Mouse (Mus musculus) midbrain, embryonic 12.5 days (tissue): ENCODE measurements around the gene Emc1. TPM values are rescaled to one million over a fixed set of nuclear protein-coding genes. Genes with fewer than 3 reads are reported as not detected.
A peak's percentile ranks its signal among the peaks of the same experiment; 100 is the strongest.

Experiments
- ATAC-seq: fragments of 200-750 bp; cut with Nextera tagmentation; 2 replicates; pipeline ENCODE4 v1.8.0; 2017; ENCODE audit warnings: low read depth, moderate TSS enrichment, moderate library complexity; ENCODE audit not compliant: low FRiP score
- H3K27ac ChIP-seq: fragments of 300-500 bp; sonication (generic); replicated peaks from 2 replicates; pipeline ENCODE4 v1.5.1; 2016; ENCODE audit warnings: mild to moderate bottlenecking
- H3K27me3 ChIP-seq: fragments of 300-500 bp; sonication (generic); 2 replicates; pipeline ENCODE4 v1.6.1; 2016; ENCODE audit warnings: mild to moderate bottlenecking
- H3K36me3 ChIP-seq: fragments of 300-500 bp; sonication (generic); 2 replicates; pipeline ENCODE4 v1.6.1; 2016
- H3K4me1 ChIP-seq: fragments of 300-500 bp; sonication (generic); 2 replicates; pipeline ENCODE4 v1.6.1; 2016
- H3K4me2 ChIP-seq: fragments of 300-500 bp; sonication (generic); replicated peaks from 2 replicates; pipeline ENCODE4 v1.6.1; 2016; ENCODE audit warnings: mild to moderate bottlenecking, moderate library complexity
- H3K4me3 ChIP-seq: fragments of 300-500 bp; sonication (generic); 2 replicates; pipeline ENCODE4 v1.5.1; 2016; ENCODE audit warnings: mild to moderate bottlenecking
- H3K9ac ChIP-seq: fragments of 300-500 bp; sonication (generic); replicated peaks from 2 replicates; pipeline ENCODE4 v1.6.1; 2016; ENCODE audit warnings: mild to moderate bottlenecking, moderate library complexity
- H3K9me3 ChIP-seq: fragments of 300-500 bp; sonication (generic); 2 replicates; pipeline ENCODE4 v1.6.1; 2016; ENCODE audit warnings: mild to moderate bottlenecking
- WGBS: fragments of 180-500 bp; shearing (Covaris S2); methylation state at CpG from one replicate; pipeline ENCODE4 v1.1.7; 2016; 5-methylcytosine and 5-hydroxymethylcytosine counted together
- polyA plus RNA-seq: library from polyadenylated mRNA; unstranded; fragments of >200 nt; fragmentation: Nextera tagmentation; extraction: Ambion mirVana; gene quantifications from 2 replicates; pipeline ENCODE4 v1.2.1, GENCODE M21; 2016

The Emc1 gene
- polyA plus RNA-seq, 1 experiment from 2014 or later, result 39.0 TPM

DNA sequence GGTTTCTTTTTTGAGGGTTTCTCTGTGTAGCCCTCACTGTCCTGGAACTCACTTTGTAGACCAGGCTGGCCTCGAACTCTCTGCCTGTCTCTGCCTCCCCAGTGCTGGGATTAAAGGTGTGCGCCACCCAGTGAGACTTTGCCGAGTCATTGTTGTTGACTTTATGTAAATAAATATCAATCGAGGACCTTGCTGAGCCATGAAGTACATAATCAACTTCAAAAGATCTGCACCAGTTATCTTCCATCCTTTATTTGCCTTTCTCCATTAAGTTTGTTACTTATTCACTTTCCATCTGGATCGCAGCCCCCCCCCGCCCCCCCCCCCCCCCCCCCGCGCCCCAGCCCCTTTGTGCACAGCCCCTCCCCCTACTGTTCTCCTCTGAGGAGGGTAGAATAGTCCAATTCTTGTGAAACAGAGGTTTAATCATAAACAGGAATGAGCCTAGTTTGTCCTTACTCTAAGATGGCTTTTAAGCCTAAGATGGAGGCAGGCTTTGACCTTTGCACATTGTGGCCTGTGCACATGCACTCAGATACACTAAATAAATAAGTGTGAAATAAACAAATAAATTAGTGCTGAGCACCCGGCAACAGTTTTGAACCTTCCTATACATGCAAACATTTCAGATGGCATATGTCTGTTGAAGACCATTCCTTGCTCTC, 17.6 kb upstream of the Emc1 start:
- Histone ChIP-seq H3K36me3 (no peaks in the 10 kb centered on the region), H3K27me3 (peaks cover 37% of the 10 kb centered on the region), H3K9me3 (no peaks in the 10 kb centered on the region), H3K9ac (no peak overlapping the region), H3K4me2 (no peak overlapping the region), H3K27ac (no peak overlapping the region), H3K4me3 (no peak overlapping the region), H3K4me1 (0 out of 2 replicates have a peak, but pooled peaks cover 3% of the 10 kb centered on the region)
- WGBS, result 84% methylated on average over 6 of the region's 9 CpGs
- no peak for ATAC-seq

DNA sequence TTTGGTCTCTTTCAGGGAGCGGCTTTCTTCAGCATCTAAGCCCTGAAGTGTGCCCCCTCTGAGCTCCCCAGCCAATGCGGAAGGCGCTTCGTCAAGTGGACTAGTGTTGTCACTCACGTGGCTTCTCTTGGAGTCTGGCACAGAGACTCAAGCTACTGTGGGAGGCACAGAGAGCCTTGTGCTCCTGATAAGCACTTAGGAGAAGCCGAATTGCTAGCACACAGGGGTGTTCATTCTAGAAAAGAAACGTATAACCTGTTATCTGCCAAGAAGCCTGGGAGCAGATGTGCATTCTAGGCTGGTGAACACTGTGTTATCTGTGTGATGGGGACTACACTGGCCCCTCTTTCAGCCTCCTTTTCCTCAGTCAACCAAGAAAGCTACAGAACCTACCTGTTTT, 16.9 kb upstream of the Emc1 start:
- 0 out of 2 replicates have a peak, but pooled peaks cover 3% of the 10 kb centered on the region for H3K4me1 ChIP-seq
- ATAC-seq, result no peak
- no peaks in the 10 kb centered on the region for H3K9me3 ChIP-seq
- no peak overlapping the region for H3K27ac ChIP-seq
- peaks cover 37% of the 10 kb centered on the region for H3K27me3 ChIP-seq
- no peak overlapping the region for H3K9ac ChIP-seq
- WGBS, result 76% methylated on average over 7 of the region's 7 CpGs
- H3K4me2 ChIP-seq, result no peak overlapping the region
- H3K4me3 ChIP-seq, result no peak overlapping the region
- no peaks in the 10 kb centered on the region for H3K36me3 ChIP-seq

DNA sequence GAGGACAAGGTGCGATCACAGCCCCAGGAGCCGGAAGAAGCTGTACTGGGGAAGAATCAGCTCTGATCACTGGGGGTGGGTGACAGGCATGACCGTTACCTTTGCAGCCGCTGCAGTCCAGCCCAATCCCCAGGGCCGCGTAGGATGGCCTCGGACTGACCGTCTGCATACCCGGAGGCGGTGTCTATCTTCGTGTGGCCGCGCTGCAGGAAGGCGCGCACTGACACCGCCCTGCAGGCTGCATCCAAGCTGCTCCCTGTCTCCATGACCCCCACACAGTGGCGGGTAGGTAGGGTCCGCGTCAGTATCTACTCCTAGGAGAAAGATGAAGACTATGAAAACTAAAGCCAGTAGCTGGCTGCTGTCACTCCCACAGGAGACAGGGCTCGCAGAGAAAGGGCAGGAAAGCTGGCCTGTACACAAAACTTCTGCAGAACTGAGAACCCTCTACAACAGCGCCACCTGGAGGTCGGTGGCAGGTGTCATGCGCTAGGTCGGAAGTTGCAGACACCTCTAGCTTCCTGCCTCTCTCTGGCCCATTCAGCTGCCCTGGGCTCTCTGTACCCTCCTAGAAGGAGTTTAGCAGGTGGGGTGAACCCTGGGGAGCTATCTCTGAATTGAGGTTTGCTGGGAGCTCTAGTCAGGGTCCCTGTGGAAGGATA, 15.4 kb upstream of the Emc1 start:
- Histone ChIP-seq H3K36me3 (no peaks in the 10 kb centered on the region), H3K4me3 (no peak overlapping the region), H3K4me1 (0 out of 2 replicates have a peak, but pooled peaks cover 3% of the 10 kb centered on the region), H3K27ac (no peak overlapping the region), H3K27me3 (peaks cover 30% of the 10 kb centered on the region), H3K4me2 (peak overlapping the region; percentile 28), H3K9me3 (no peaks in the 10 kb centered on the region), H3K9ac (no peak overlapping the region)
- ATAC-seq, result no peak
- 38% methylated on average over 24 of the region's 24 CpGs for WGBS

DNA sequence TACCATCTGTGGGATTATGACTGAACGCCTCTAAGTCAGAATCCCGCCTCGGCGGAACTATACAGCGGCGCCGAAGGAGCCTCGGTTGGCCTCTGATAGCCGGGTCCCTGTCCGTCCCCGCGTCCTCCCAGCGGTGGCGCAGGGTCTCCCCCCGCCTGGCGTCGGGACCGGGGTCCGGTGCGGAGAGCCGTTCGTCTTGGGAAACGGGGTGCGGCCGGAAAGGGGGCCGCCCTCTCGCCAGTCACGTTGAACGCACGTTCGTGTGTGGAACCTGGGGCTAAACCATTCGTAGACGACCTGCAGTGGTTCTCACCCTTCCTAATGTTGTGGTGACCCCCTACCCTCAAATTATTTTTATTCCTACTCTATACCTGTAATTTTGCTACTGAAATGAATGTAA, 14.2 kb upstream of the Emc1 start:
- Histone ChIP-seq H3K36me3 (no peaks in the 10 kb centered on the region), H3K9me3 (no peaks in the 10 kb centered on the region), H3K27me3 (peaks cover 21% of the 10 kb centered on the region), H3K4me3 (no peak overlapping the region), H3K4me2 (no peak overlapping the region), H3K4me1 (0 out of 2 replicates have a peak, but pooled peaks cover 3% of the 10 kb centered on the region), H3K27ac (no peak overlapping the region), H3K9ac (no peak overlapping the region)
- ATAC-seq, result no peak
- 63% methylated on average over 33 of the region's 33 CpGs for WGBS

DNA sequence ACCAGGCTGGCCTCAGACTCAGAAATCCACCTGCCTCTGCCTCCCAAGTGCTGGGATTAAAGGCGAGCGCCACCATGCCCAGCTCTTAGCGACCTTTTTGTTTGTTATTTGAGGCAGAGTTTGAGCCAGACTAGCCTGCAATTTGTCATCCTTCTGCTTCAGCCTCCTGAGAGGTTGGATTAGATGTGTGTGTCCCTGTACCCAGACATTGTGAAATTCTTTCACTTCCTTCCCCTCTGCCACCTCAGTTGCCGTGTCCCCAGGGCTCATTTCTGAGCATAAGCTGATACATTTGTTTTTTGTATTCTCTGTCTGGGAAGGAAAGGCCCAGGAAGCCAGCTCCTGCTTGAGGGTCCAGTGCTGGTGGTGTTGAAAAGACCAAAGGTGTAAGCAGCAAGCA, 11.6 kb upstream of the Emc1 start:
- Histone ChIP-seq H3K4me1 (0 out of 2 replicates have a peak, but pooled peaks cover 3% of the 10 kb centered on the region), H3K9me3 (no peaks in the 10 kb centered on the region), H3K4me2 (no peak overlapping the region), H3K27ac (no peak overlapping the region), H3K36me3 (peaks cover 16% of the 10 kb centered on the region), H3K27me3 (peaks cover 17% of the 10 kb centered on the region), H3K4me3 (no peak overlapping the region), H3K9ac (no peak overlapping the region)
- no peak for ATAC-seq
- 87% methylated on average over 4 of the region's 4 CpGs for WGBS

DNA sequence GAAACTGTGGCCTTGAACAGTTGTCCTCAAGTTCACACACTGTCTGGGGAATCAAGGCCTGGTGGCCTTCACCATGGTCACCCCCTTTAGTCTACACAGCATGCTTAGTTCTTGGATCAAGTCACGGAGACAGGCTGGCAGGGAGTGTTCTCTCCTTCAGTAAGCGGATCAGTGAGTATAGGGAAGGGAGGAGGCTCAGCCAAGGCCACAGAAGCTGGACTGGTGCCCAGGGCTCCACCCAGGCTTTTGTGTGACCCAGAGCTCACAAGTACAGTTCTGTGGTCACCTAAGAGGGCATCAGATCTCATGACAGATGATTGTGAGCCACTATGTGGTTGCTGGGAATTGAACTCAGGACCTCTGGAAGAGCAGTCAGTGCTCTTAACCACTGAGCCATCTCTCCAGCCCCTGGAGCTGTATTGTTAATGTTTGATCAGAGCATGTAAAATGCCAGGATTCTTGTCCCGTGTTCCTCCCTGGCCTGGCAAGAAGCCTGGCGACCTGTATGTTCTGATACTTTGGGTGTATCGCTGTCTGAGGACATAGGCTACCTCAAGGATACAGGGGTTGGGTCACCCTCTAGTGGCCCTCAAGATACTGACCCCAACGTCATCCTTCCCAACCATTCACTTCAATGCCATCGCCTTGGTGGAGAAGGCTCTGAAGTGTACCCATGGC, 10.7 kb upstream of the Emc1 start:
- ATAC-seq, result no peak
- no peak overlapping the region for H3K27ac ChIP-seq
- no peak overlapping the region for H3K4me2 ChIP-seq
- H3K9me3 ChIP-seq, result no peaks in the 10 kb centered on the region
- no peak overlapping the region for H3K4me3 ChIP-seq
- H3K27me3 ChIP-seq, result peaks cover 16% of the 10 kb centered on the region
- H3K4me1 ChIP-seq, result 0 out of 2 replicates have a peak, but pooled peaks cover 3% of the 10 kb centered on the region
- no peak overlapping the region for H3K9ac ChIP-seq
- peaks cover 25% of the 10 kb centered on the region for H3K36me3 ChIP-seq
- WGBS, result 82% methylated on average over 7 of the region's 7 CpGs

DNA sequence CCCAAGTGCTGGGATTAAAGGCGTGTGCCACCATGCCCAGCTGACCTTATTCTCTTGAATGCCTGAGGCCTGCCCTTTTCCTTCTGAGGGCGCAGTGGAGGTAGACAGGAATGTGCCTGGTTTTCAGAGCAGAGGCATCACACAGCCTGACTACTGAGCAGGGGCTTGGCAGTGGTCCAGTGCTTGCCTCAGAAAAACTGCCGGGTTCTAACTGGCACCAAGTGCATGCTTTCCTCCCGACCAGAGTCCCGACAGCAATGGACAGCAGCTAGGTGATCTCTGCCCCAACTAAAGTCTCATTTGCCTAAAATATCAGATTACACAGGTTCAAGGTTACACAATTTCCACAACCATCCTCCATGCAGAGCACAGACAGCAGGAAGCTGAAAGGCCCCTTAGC, 8.7 kb upstream of the Emc1 start:
- ATAC-seq, result no peak
- Histone ChIP-seq H3K9ac (no peak overlapping the region), H3K9me3 (no peaks in the 10 kb centered on the region), H3K36me3 (peaks cover 45% of the 10 kb centered on the region), H3K4me2 (no peak overlapping the region), H3K4me1 (no peaks in the 10 kb centered on the region), H3K27me3 (no peaks in the 10 kb centered on the region), H3K27ac (no peak overlapping the region), H3K4me3 (no peak overlapping the region)
- 81% methylated on average over 5 of the region's 5 CpGs for WGBS

DNA sequence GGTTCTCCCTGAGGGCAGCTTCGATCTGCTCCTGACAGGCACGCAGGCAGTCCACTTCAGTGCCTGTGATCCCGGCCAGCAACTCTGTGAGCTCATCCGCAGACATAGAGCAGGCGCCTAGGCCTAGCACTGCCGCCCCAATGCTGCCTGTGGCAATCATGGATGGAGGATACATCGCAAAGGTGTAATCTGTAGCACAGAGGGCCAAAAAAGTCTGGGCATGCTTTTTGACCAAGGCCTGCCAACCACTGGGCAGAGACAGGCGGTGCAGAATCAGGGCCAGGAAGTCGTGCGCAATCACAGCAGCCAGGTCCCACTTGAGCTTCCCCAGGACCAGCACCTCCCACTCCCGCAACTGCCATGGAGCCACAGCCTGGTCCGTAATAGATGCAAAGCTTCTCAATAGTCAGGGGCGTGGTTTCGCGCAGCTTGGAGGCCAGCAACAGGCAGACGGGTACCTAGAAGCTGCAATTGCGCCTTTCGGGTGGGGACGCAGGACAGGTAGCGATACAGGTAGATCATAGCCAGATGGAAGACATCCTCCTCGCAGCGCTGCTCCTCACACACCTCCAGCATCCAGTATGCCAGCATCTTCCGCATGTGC, 6.9 kb upstream of the Emc1 start:
- Histone ChIP-seq H3K36me3 (peaks cover 58% of the 10 kb centered on the region), H3K4me1 (peaks cover 2% of the 10 kb centered on the region; the same call in 1 of the 2 replicates), H3K27me3 (no peaks in the 10 kb centered on the region), H3K9ac (no peak overlapping the region), H3K27ac (no peak overlapping the region), H3K4me3 (no peak overlapping the region), H3K4me2 (no peak overlapping the region), H3K9me3 (no peaks in the 10 kb centered on the region)
- no peak for ATAC-seq
- WGBS, result 61% methylated on average over 23 of the region's 23 CpGs

DNA sequence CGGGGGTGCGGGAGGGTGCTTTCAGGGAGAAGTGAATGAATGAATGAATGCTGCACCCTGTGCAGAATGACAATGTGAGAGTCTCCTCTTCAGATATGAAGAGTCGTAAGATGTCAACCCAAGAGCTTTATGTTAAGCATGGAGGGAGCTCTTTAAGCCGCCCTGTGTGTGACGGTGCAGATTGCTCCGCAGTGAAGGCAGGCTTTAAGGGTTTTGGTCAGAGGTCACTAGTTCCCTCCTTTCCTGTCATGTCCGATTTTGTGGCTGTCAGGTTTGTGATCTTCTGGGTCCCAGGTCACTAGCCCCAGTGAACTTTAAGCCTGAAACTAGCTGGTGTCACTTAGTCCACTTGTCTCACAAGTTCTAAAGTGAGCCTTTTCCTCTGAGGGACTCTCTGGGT, 445 bp downstream of the Emc1 start:
- peaks cover 55% of the 10 kb centered on the region for H3K36me3 ChIP-seq
- H3K4me2 ChIP-seq, result peak overlapping the region; percentile 83
- H3K27ac ChIP-seq, result peak overlapping the region; percentile 96
- H3K9ac ChIP-seq, result peak overlapping the region; percentile 86
- peaks cover 19% of the 10 kb centered on the region for H3K4me1 ChIP-seq
- peak; percentile 50; the same call in 1 of the 2 replicates for ATAC-seq
- no peaks in the 10 kb centered on the region for H3K27me3 ChIP-seq
- 4% methylated on average over 7 of the region's 7 CpGs for WGBS
- H3K9me3 ChIP-seq, result no peaks in the 10 kb centered on the region
- peak overlapping the region; percentile 83 for H3K4me3 ChIP-seq

DNA sequence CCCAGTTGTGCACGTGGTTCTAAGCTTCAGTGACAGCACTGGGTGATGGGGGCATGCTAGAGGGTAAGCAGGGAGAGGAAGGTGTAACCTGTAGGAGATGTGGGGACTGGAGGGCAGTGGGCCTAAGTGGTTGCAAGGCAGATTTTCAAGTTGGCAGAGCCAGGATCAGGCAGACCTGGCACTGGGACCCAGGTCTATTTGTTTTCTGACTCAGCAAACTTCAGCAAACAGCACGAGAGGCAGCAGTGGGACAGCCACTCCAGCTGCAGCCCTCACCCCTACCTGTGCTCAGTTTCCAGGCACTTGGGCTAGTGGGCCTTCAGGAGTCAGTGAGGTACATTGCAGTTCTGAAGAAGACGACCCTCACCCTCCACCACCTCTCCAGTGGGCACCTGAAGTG, 4.8 kb downstream of the Emc1 start:
- Histone ChIP-seq H3K9ac (no peak overlapping the region), H3K4me1 (peaks cover 5% of the 10 kb centered on the region), H3K9me3 (no peaks in the 10 kb centered on the region), H3K27me3 (no peaks in the 10 kb centered on the region), H3K4me3 (no peak overlapping the region), H3K27ac (no peak overlapping the region), H3K4me2 (no peak overlapping the region), H3K36me3 (peaks cover 74% of the 10 kb centered on the region)
- no peak for ATAC-seq
- WGBS, result 94% methylated on average over 3 of the region's 3 CpGs

DNA sequence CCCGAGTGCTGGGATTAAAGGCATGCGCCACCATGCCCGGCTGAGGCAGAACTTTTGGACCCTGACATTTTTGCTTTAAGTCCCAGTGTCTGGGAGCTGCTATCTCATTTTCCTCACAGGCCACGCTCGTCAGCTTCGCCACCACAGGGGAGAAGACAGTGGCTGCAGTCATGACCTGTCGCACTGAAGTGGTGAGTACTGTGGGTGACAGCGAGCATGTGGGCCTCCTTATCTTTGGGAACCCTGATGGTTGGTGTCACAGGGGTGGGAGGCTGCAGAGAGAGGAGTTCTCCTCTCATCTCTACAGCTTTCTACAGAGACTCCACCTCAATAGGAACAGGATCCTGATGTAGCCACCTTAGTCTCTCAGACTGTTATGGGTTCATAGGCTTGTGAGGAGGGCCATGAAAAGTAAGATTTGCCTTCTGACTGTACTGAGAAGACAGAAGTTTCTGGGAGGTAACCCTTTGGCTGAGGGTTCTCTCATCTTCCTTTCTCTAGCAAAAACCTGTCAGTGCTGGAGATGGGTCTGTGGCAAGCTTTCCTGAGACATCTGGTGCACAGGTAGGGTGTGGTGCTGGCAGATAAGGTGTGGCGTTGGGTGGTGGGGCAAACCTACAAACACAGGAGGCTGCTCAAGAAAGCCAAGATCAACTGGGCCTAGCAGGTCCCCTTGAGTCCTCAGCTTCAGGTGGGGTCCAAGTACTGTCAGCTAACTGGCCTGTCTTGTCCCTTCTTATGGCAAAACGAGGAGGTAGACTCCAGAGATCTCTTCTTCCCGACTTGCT, 8.6 kb downstream of the Emc1 start:
- no peak overlapping the region for H3K27ac ChIP-seq
- H3K4me3 ChIP-seq, result no peak overlapping the region
- peaks cover 95% of the 10 kb centered on the region for H3K36me3 ChIP-seq
- ATAC-seq, result no peak
- H3K9me3 ChIP-seq, result no peaks in the 10 kb centered on the region
- H3K9ac ChIP-seq, result no peak overlapping the region
- WGBS, result 91% methylated on average over 11 of the region's 11 CpGs
- H3K4me2 ChIP-seq, result no peak overlapping the region
- H3K27me3 ChIP-seq, result no peaks in the 10 kb centered on the region
- H3K4me1 ChIP-seq, result no peaks in the 10 kb centered on the region
